Mouse (Mus musculus) heart, postnatal 0 days (tissue): Measurements from ENCODE around the gene Rflna. TPM values are rescaled to one million over a fixed set of nuclear protein-coding genes. Genes with fewer than 3 reads are reported as not detected.

Source experiments
- ATAC-seq: fragments of 200-750 bp; cut with Nextera tagmentation; 2 replicates; pipeline ENCODE4 v1.8.0; 2017; ENCODE audit warnings: low read depth, moderate number of reproducible peaks, moderate library complexity; ENCODE audit not compliant: insufficient read depth
- DNase-seq: peaks from one replicate; pipeline ENCODE4 v3.0.0-alpha.2; 2016; ENCODE audit warnings: low spot score
- H3K27ac ChIP-seq: fragments of 300-500 bp; sonication (generic); 2 replicates; pipeline ENCODE4 v1.5.1; 2014; ENCODE audit warnings: low read depth, mild to moderate bottlenecking
- H3K27me3 ChIP-seq: fragments of 300-500 bp; sonication (generic); 2 replicates; pipeline ENCODE4 v1.6.1; 2014; ENCODE audit warnings: low read length, mixed read lengths; ENCODE audit not compliant: control insufficient read depth, insufficient read depth
- H3K36me3 ChIP-seq: fragments of 300-500 bp; sonication (generic); replicated peaks from 2 replicates; pipeline ENCODE4 v1.6.1; 2014; ENCODE audit warnings: low read length, mixed read lengths; ENCODE audit not compliant: control insufficient read depth, insufficient read depth
- H3K4me1 ChIP-seq: fragments of 300-500 bp; sonication (generic); 2 replicates; pipeline ENCODE4 v1.6.1; 2014; ENCODE audit warnings: antibody characterized with exemption; ENCODE audit not compliant: control insufficient read depth, insufficient read depth
- H3K4me2 ChIP-seq: fragments of 300-500 bp; sonication (generic); 2 replicates; pipeline ENCODE4 v1.6.1; 2014; ENCODE audit warnings: low read depth, mild to moderate bottlenecking, low read length, moderate library complexity
- H3K4me3 ChIP-seq: fragments of 300-500 bp; sonication (generic); 2 replicates; pipeline ENCODE4 v1.5.1; 2014; ENCODE audit warnings: low read depth, low read length
- H3K9ac ChIP-seq: fragments of 300-500 bp; sonication (generic); replicated peaks from 2 replicates; pipeline ENCODE4 v1.6.1; 2014; ENCODE audit warnings: low read depth, low read length, mixed read lengths
- H3K9me3 ChIP-seq: fragments of 300-500 bp; sonication (generic); replicated peaks from 2 replicates; pipeline ENCODE4 v1.6.1; 2016; ENCODE audit warnings: low read length; ENCODE audit not compliant: control insufficient read depth
- CTCF ChIP-seq: IDR thresholded peaks from 2 replicates; pipeline ENCODE4 v1.5.1; 2016; ENCODE audit warnings: antibody characterized with exemption, control low read depth, low read depth
- EP300 ChIP-seq: IDR thresholded peaks from 2 replicates; pipeline ENCODE4 v1.6.1; 2016; ENCODE audit warnings: antibody characterized with exemption, low read depth
- WGBS: fragments of 180-500 bp; shearing (Covaris S2); extraction: QIAGEN DNeasy Blood & Tissue Kit; methylation state at CpG from one replicate; pipeline ENCODE4 v1.1.7; 2014; 5-methylcytosine and 5-hydroxymethylcytosine counted together
- polyA plus RNA-seq: library from polyadenylated mRNA; unstranded; fragments of >200 nt; fragmentation: Nextera tagmentation; extraction: Ambion mirVana; gene quantifications from 2 replicates; pipeline ENCODE4 v1.2.1, GENCODE M21; 2015
- total RNA-seq: library from RNA; depleted of rRNA; stranded (reverse); fragments of >200 nt; gene quantifications from 2 replicates; pipeline ENCODE4 v1.2.3, GENCODE M21; 2014; ENCODE audit warnings: low replicate concordance

Gene Rflna
- total and polyA plus RNA-seq, 2 experiments from 2014 or later, result 0.85 TPM; not detected in 1

- no peaks in the 10 kb centered on the region for H3K27me3 ChIP-seq
- no peak for TF ChIP-seq EP300
- TF ChIP-seq CTCF, result no peak
- DNase-seq, result no peak
- no peak overlapping the region for H3K27ac ChIP-seq
- 62% methylated on average over 5 of the region's 5 CpGs for WGBS
- no peaks in the 10 kb centered on the region; the same call in 1 of the 2 replicates for H3K4me1 ChIP-seq
- ATAC-seq, result no peak
- no peak overlapping the region for H3K9ac ChIP-seq
- H3K4me3 ChIP-seq, result no peak overlapping the region
- H3K36me3 ChIP-seq, result peaks cover 88% of the 10 kb centered on the region
- H3K9me3 ChIP-seq, result no peaks in the 10 kb centered on the region
- H3K4me2 ChIP-seq, result no peak overlapping the region
Observed at GRCm38 (mm10) chr5:125045202-125045601, 42.2 kb downstream of the Rflna start.

GRCm38 (mm10) chr5:125046436-125046835, 43.4 kb downstream of the Rflna start:
- 63% methylated on average over 5 of the region's 5 CpGs for WGBS

GRCm38 (mm10) chr5:125049481-125049880, 46.5 kb downstream of the Rflna start:
- WGBS, result 81% methylated on average over 4 of the region's 4 CpGs
- no peak overlapping the region for H3K4me2 ChIP-seq
- DNase-seq, result no peak
- H3K27ac ChIP-seq, result no peak overlapping the region
- no peaks in the 10 kb centered on the region for H3K27me3 ChIP-seq
- H3K9ac ChIP-seq, result no peak overlapping the region
- no peak overlapping the region for H3K4me3 ChIP-seq
- peaks cover 28% of the 10 kb centered on the region for H3K4me1 ChIP-seq
- no peak for ATAC-seq
- no peaks in the 10 kb centered on the region for H3K9me3 ChIP-seq
- H3K36me3 ChIP-seq, result peaks cover 80% of the 10 kb centered on the region
- TF ChIP-seq EP300, result no peak
- no peak for TF ChIP-seq CTCF

More at GRCm38 (mm10) chr5:125046436-125046835, 43.4 kb downstream of the Rflna start:
- Histone ChIP-seq H3K4me1 (no peaks in the 10 kb centered on the region), H3K27ac (no peak overlapping the region), H3K9ac (no peak overlapping the region), H3K27me3 (no peaks in the 10 kb centered on the region), H3K36me3 (peaks cover 94% of the 10 kb centered on the region), H3K4me2 (no peak overlapping the region), H3K9me3 (no peaks in the 10 kb centered on the region), H3K4me3 (no peak overlapping the region)
- ATAC-seq, result no peak
- TF ChIP-seq EP300 (no peak), CTCF (no peak)
- no peak for DNase-seq

- 37% methylated on average over 10 of the region's 10 CpGs for WGBS
- no peaks in the 10 kb centered on the region for H3K27me3 ChIP-seq
- H3K27ac ChIP-seq, result peak overlapping the region; percentile 43
- no peak overlapping the region for H3K4me3 ChIP-seq
- H3K4me1 ChIP-seq, result peaks cover 42% of the 10 kb centered on the region
- TF ChIP-seq EP300 (no peak), CTCF (no peak)
- H3K36me3 ChIP-seq, result peaks cover 65% of the 10 kb centered on the region
- no peaks in the 10 kb centered on the region for H3K9me3 ChIP-seq
- no peak overlapping the region for H3K9ac ChIP-seq
- ATAC-seq (peak; percentile 6; the same call in 1 of the 2 replicates), DNase-seq (peak; percentile 54)
- H3K4me2 ChIP-seq, result no peak overlapping the region
Observed at GRCm38 (mm10) chr5:125052237-125052602, 49.2 kb downstream of the Rflna start.

GRCm38 (mm10) chr5:125052603-125053488, 49.8 kb downstream of the Rflna start:
- Histone ChIP-seq H3K9me3 (no peaks in the 10 kb centered on the region), H3K27ac (peak overlapping the region; percentile 43), H3K4me1 (peaks cover 47% of the 10 kb centered on the region), H3K4me2 (no peak overlapping the region), H3K9ac (no peak overlapping the region), H3K36me3 (peaks cover 58% of the 10 kb centered on the region), H3K27me3 (no peaks in the 10 kb centered on the region), H3K4me3 (no peak overlapping the region)
- peak; percentile 65 for ATAC-seq
- peak; percentile 40 for DNase-seq
- TF ChIP-seq EP300 (peak; percentile 49; the same call in 1 of the 2 replicates), CTCF (no peak)
- 55% methylated on average over 23 of the region's 23 CpGs for WGBS
